Mouse (Mus musculus) hindbrain, embryonic 14.5 days (tissue): ENCODE data around the gene Snrnp70. TPM values are rescaled to one million over a fixed set of nuclear protein-coding genes. Genes with fewer than 3 reads are reported as not detected.

Experiments used
- ATAC-seq: fragments of 200-750 bp; cut with Nextera tagmentation; 2 replicates; pipeline ENCODE4 v1.8.0; 2017; ENCODE audit warnings: moderate number of reproducible peaks, mild to moderate bottlenecking, moderate TSS enrichment, moderate library complexity; ENCODE audit not compliant: low FRiP score
- DNase-seq: peaks from one replicate; pipeline ENCODE4 v3.0.0-alpha.2; 2015; ENCODE audit warnings: low spot score
- H3K27ac ChIP-seq: fragments of 300-500 bp; sonication (generic); 2 replicates; pipeline ENCODE4 v1.5.1; 2014; ENCODE audit warnings: mild to moderate bottlenecking, moderate library complexity
- H3K27me3 ChIP-seq: fragments of 300-500 bp; sonication (generic); 2 replicates; pipeline ENCODE4 v1.6.1; 2014; ENCODE audit warnings: mild to moderate bottlenecking, low read length, mixed read lengths; ENCODE audit not compliant: control insufficient read depth, insufficient read depth
- H3K36me3 ChIP-seq: fragments of 300-500 bp; sonication (generic); replicated peaks from 2 replicates; pipeline ENCODE4 v1.6.1; 2014; ENCODE audit not compliant: control insufficient read depth, insufficient read depth
- H3K4me1 ChIP-seq: fragments of 300-500 bp; sonication (generic); replicated peaks from 2 replicates; pipeline ENCODE4 v1.6.1; 2014; ENCODE audit warnings: antibody characterized with exemption, low read length, mixed read lengths; ENCODE audit not compliant: control insufficient read depth, insufficient read depth
- H3K4me2 ChIP-seq: fragments of 300-500 bp; sonication (generic); replicated peaks from 2 replicates; pipeline ENCODE4 v1.6.1; 2014; ENCODE audit warnings: mild to moderate bottlenecking, moderate library complexity
- H3K4me3 ChIP-seq: fragments of 300-500 bp; sonication (generic); replicated peaks from 2 replicates; pipeline ENCODE4 v1.5.1; 2014; ENCODE audit warnings: mild to moderate bottlenecking, low read length
- H3K9ac ChIP-seq: fragments of 300-500 bp; sonication (generic); 2 replicates; pipeline ENCODE4 v1.6.1; 2014
- H3K9me3 ChIP-seq: fragments of 300-500 bp; sonication (generic); 2 replicates; pipeline ENCODE4 v1.6.1; 2016; ENCODE audit warnings: low read length; ENCODE audit not compliant: control insufficient read depth
- WGBS: fragments of 180-500 bp; shearing (Covaris S2); extraction: QIAGEN DNeasy Blood & Tissue Kit; methylation state at CpG from one replicate; pipeline ENCODE4 v1.1.7; 2014; 5-methylcytosine and 5-hydroxymethylcytosine counted together
- polyA plus RNA-seq: library from polyadenylated mRNA; unstranded; fragments of >200 nt; fragmentation: Nextera tagmentation; extraction: Ambion mirVana; gene quantifications from 2 replicates; pipeline ENCODE4 v1.2.1, GENCODE M21; 2014

Snrnp70 gene
- 61.4 and 72.3 TPM in 2 replicates for polyA plus RNA-seq

- ATAC-seq (peak; percentile 96), DNase-seq (peak; percentile 100)
- Histone ChIP-seq H3K4me3 (peak within 1 kb of the TSS; percentile 82), H3K4me1 (peaks cover 18% of the 10 kb centered on the region), H3K36me3 (peaks cover 16% of the 10 kb centered on the region), H3K27ac (peak within 1 kb of the TSS; percentile 97), H3K4me2 (peak within 1 kb of the TSS; percentile 97), H3K27me3 (no peaks in the 10 kb centered on the region), H3K9ac (peak within 1 kb of the TSS; percentile 79), H3K9me3 (no peaks in the 10 kb centered on the region)
- under 1% methylated on average over 60 of the region's 60 CpGs for WGBS
Measured at GRCm38 (mm10) chr7:45395578-45396336, at the start of gene Snrnp70. Gene Snrnp70 (minus strand): TSS chr7:45395742.

- H3K9me3 ChIP-seq, result no peaks in the 10 kb centered on the region
- no peak overlapping the region for H3K4me2 ChIP-seq
- 90% methylated on average over 22 of the region's 22 CpGs for WGBS
- peaks cover 59% of the 10 kb centered on the region for H3K36me3 ChIP-seq
- ATAC-seq, result no peak
- H3K4me3 ChIP-seq, result no peak overlapping the region
- H3K9ac ChIP-seq, result no peak overlapping the region
- no peaks in the 10 kb centered on the region for H3K27me3 ChIP-seq
- DNase-seq, result no peak
- H3K4me1 ChIP-seq, result no peaks in the 10 kb centered on the region
- no peak overlapping the region for H3K27ac ChIP-seq
Measured at GRCm38 (mm10) chr7:45443526-45444420, 48.2 kb upstream of the Snrnp70 start.

- no peak within 1 kb of the TSS for H3K9ac ChIP-seq
- peak within 1 kb of the TSS; percentile 10; the same call in 1 of the 2 replicates for H3K4me2 ChIP-seq
Measured at GRCm38 (mm10) chr7:45437521-45438276, 42.2 kb upstream of the Snrnp70 start, which contains the start of gene Ruvbl2. Gene Ruvbl2 (minus strand): TSS chr7:45438096.

GRCm38 (mm10) chr7:45437046-45437445 is 41.5 kb upstream of the Snrnp70 start:
- Histone ChIP-seq H3K27ac (no peak overlapping the region), H3K4me3 (no peak overlapping the region), H3K4me1 (peaks cover 33% of the 10 kb centered on the region), H3K9me3 (no peaks in the 10 kb centered on the region), H3K27me3 (no peaks in the 10 kb centered on the region), H3K36me3 (peaks cover 22% of the 10 kb centered on the region), H3K9ac (no peak overlapping the region), H3K4me2 (0 out of 2 replicates have a peak overlapping the region, but pooled peaks have one; percentile 10)
- WGBS, result 38% methylated on average over 6 of the region's 6 CpGs
- ATAC-seq (no peak), DNase-seq (no peak)

More at GRCm38 (mm10) chr7:45437521-45438276, 42.2 kb upstream of the Snrnp70 start, which contains the start of gene Ruvbl2:
- Histone ChIP-seq H3K36me3 (peaks cover 24% of the 10 kb centered on the region), H3K4me1 (peaks cover 32% of the 10 kb centered on the region), H3K4me3 (no peak within 1 kb of the TSS), H3K9me3 (no peaks in the 10 kb centered on the region), H3K27me3 (no peaks in the 10 kb centered on the region), H3K27ac (no peak within 1 kb of the TSS)
- no peak for DNase-seq
- no peak for ATAC-seq
- WGBS, result 28% methylated on average over 19 of the region's 19 CpGs

GRCm38 (mm10) chr7:45436444-45436843 is 40.9 kb upstream of the Snrnp70 start:
- ATAC-seq, result no peak
- Histone ChIP-seq H3K4me2 (0 out of 2 replicates have a peak overlapping the region, but pooled peaks have one; percentile 85), H3K27ac (no peak overlapping the region)

GRCm38 (mm10) chr7:45435038-45435437 is 39.5 kb upstream of the Snrnp70 start:
- Histone ChIP-seq H3K4me1 (peaks cover 33% of the 10 kb centered on the region), H3K9me3 (no peaks in the 10 kb centered on the region), H3K27me3 (no peaks in the 10 kb centered on the region), H3K27ac (peak overlapping the region; percentile 44), H3K4me3 (peak overlapping the region; percentile 75), H3K36me3 (peaks cover 25% of the 10 kb centered on the region), H3K4me2 (peak overlapping the region; percentile 85), H3K9ac (peak overlapping the region; percentile 78)
- DNase-seq, result no peak
- WGBS, result 4% methylated on average over 16 of the region's 16 CpGs
- no peak; the same call in 1 of the 2 replicates for ATAC-seq

More at GRCm38 (mm10) chr7:45436444-45436843, 40.9 kb upstream of the Snrnp70 start:
- Histone ChIP-seq H3K9ac (no peak overlapping the region), H3K27me3 (no peaks in the 10 kb centered on the region), H3K36me3 (peaks cover 22% of the 10 kb centered on the region), H3K4me3 (no peak overlapping the region), H3K9me3 (no peaks in the 10 kb centered on the region), H3K4me1 (peaks cover 33% of the 10 kb centered on the region)
- DNase-seq, result no peak
- 93% methylated on average over 5 of the region's 5 CpGs for WGBS

- peak within 1 kb of the TSS; percentile 85 for H3K27ac ChIP-seq
- no peaks in the 10 kb centered on the region for H3K9me3 ChIP-seq
- peak within 1 kb of the TSS; percentile 78 for H3K9ac ChIP-seq
- H3K4me2 ChIP-seq, result peak within 1 kb of the TSS; percentile 93
- peak within 1 kb of the TSS; percentile 75 for H3K4me3 ChIP-seq
- H3K27me3 ChIP-seq, result no peaks in the 10 kb centered on the region
- DNase-seq (peak; percentile 100), ATAC-seq (peak; percentile 97)
- H3K4me1 ChIP-seq, result peaks cover 33% of the 10 kb centered on the region
- WGBS, result under 1% methylated on average over 45 of the region's 45 CpGs
- H3K36me3 ChIP-seq, result peaks cover 27% of the 10 kb centered on the region
Measured at GRCm38 (mm10) chr7:45434203-45435015, 38.9 kb upstream of the Snrnp70 start, which contains the start of gene Gys1. Gene Gys1 (plus strand): TSS chr7:45434844.

- H3K4me2 ChIP-seq, result peak overlapping the region; percentile 93
- H3K9ac ChIP-seq, result peak overlapping the region; percentile 77
- 1% methylated on average over 7 of the region's 7 CpGs for WGBS
- peak overlapping the region; percentile 85 for H3K27ac ChIP-seq
- H3K4me3 ChIP-seq, result peak overlapping the region; percentile 75
- no peaks in the 10 kb centered on the region for H3K27me3 ChIP-seq
- H3K36me3 ChIP-seq, result peaks cover 33% of the 10 kb centered on the region
- ATAC-seq (no peak), DNase-seq (no peak)
- peaks cover 33% of the 10 kb centered on the region for H3K4me1 ChIP-seq
- no peaks in the 10 kb centered on the region for H3K9me3 ChIP-seq
Measured at GRCm38 (mm10) chr7:45433835-45434202, 38.3 kb upstream of the Snrnp70 start.
